13 mouse cellular contexts compared by ENCODE assay signal in genomic region chr15:36929786-36930185, GRCm38 (mm10).
"Had no signal": no experiment of that assay in that cellular context is flagged by ENCODE, and none has a peak within 500 bp of the region (broad histone marks: within the 10 kb centered on the region; RNA-seq: fewer than 3 reads in every experiment).

No protein-coding gene starts in this region.

- H3K4me2 ChIP-seq: limb, embryonic 15.5 days had no signal

- ATAC-seq: intestine, postnatal 0 days had no signal

- H3K36me3 ChIP-seq: limb, embryonic 15.5 days; midbrain, embryonic 10.5 days had no signal

- DNase-seq: kidney, adult 8-10 months; kidney, postnatal 25 days; layer of hippocampus, postnatal 36 days; lung, adult 18-20 months; lung, postnatal 36 days; midbrain, embryonic 14.5 days; retina, postnatal 1 day; thymus, adult 18-20 months; thymus, postnatal 14 days had no signal

- H3K27ac ChIP-seq: limb, embryonic 15.5 days; midbrain, embryonic 10.5 days had no signal

- H3K4me3 ChIP-seq: limb, embryonic 15.5 days; midbrain, embryonic 10.5 days; myocyte had no signal

- H3K27me3 ChIP-seq: limb, embryonic 15.5 days had no signal

- H3K9ac ChIP-seq: limb, embryonic 15.5 days had no signal

- H3K9me3 ChIP-seq: limb, embryonic 15.5 days; midbrain, embryonic 10.5 days had no signal

- H3K4me1 ChIP-seq: limb, embryonic 15.5 days; midbrain, embryonic 10.5 days had no signal
